In the genomic region with DNA sequence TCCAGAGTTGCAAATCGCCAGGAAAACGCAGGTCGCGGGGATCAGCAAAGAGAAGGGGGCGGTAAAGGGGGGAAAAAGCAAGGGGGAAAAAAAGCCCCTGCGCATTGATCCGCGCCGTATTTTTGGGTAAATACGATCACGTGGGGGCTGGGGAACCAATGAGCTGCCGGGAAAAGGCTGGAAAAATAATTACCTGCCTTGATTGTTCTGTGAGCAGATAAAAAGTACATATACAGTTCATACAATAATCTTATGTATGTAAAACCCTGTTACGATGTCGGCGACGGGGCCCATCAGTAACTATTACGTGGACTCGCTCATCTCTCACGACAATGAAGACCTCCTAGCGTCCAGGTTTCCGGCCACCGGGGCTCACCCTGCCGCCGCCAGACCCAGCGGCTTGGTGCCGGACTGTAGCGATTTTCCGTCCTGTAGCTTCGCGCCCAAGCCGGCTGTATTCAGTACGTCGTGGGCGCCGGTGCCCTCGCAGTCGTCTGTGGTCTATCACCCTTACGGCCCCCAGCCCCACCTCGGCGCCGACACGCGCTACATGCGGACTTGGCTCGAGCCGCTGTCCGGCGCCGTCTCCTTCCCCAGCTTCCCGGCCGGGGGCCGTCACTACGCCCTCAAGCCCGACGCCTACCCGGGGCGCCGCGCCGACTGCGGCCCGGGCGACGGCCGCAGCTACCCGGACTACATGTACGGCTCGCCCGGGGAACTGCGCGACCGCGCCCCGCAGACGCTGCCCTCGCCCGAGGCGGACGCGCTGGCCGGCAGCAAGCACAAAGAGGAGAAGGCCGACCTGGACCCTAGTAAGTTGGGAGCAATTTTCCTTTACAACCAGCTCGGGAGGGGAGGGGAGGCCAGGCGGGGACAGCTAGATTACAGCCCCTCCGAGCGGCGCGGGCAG, we compare ENCODE assay signal across 8 mouse cellular contexts. TPM values are rescaled to one million over a fixed set of nuclear protein-coding genes. Genes with fewer than 3 reads are reported as not detected.
DNase-seq lines count a peak whose midpoint lies in the region; ATAC-seq lines count a peak whose summit lies in the region.

No protein-coding gene starts in this region.

- H3K9me3 ChIP-seq in heart, embryonic 12.5 days (replicated peaks): no peaks in the 10 kb centered on the region
- no peaks in the 10 kb centered on the region for H3K9me3 ChIP-seq in hindbrain, embryonic 13.5 days
- H3K9me3 ChIP-seq in liver, embryonic 15.5 days (replicated peaks): no peaks in the 10 kb centered on the region

- H3K36me3 ChIP-seq in heart, embryonic 12.5 days: no peaks in the 10 kb centered on the region
- no peaks in the 10 kb centered on the region for H3K36me3 ChIP-seq in hindbrain, embryonic 13.5 days
- no peaks in the 10 kb centered on the region for H3K36me3 ChIP-seq in liver, embryonic 15.5 days (replicated peaks)

- ATAC-seq in heart, embryonic 12.5 days (ENCODE audit: insufficient number of reproducible peaks, low FRiP score): 0 out of 2 replicates have a peak, but pooled peaks have one; percentile 18
- no peak for ATAC-seq in hindbrain, embryonic 13.5 days (ENCODE audit: low FRiP score)
- no peak for ATAC-seq in liver, embryonic 15.5 days (ENCODE audit: insufficient read depth)

- no peak for DNase-seq in heart, adult 18-20 months
- no peak for DNase-seq in frontal cortex, postnatal 14 days (ENCODE audit: low spot score in 2 of 2)
- DNase-seq in cerebellum, postnatal 10 days: no peak
- DNase-seq in lung, postnatal 14 days: no peak

- no peak overlapping the region for H3K27ac ChIP-seq in heart, embryonic 12.5 days (ENCODE audit: poor library complexity, severe bottlenecking)
- H3K27ac ChIP-seq in brown adipose tissue, adult 24 weeks (replicated peaks; ENCODE audit: low read depth, low read length): no peak overlapping the region
- H3K27ac ChIP-seq in hindbrain, embryonic 13.5 days: no peak overlapping the region
- H3K27ac ChIP-seq in liver, embryonic 15.5 days (replicated peaks): no peak overlapping the region

- H3K4me1 ChIP-seq in heart, embryonic 12.5 days (replicated peaks): peaks cover 15% of the 10 kb centered on the region
- H3K4me1 ChIP-seq in brown adipose tissue, adult 24 weeks (ENCODE audit: control insufficient read depth, insufficient read depth, insufficient read length, low read length): no peaks in the 10 kb centered on the region; the same call in 1 of the 2 replicates
- H3K4me1 ChIP-seq in hindbrain, embryonic 13.5 days (replicated peaks): peaks cover 7% of the 10 kb centered on the region; the same call in 1 of the 2 replicates
- H3K4me1 ChIP-seq in liver, embryonic 15.5 days (replicated peaks): peaks cover 6% of the 10 kb centered on the region; the same call in 1 of the 2 replicates

- peak overlapping the region; percentile 66 for H3K4me2 ChIP-seq in heart, embryonic 12.5 days
- H3K4me2 ChIP-seq in hindbrain, embryonic 13.5 days: peak overlapping the region; percentile 33
- peak overlapping the region; percentile 38 for H3K4me2 ChIP-seq in liver, embryonic 15.5 days

- H3K4me3 ChIP-seq in heart, embryonic 12.5 days: peak overlapping the region; percentile 38
- H3K4me3 ChIP-seq in brown adipose tissue, adult 24 weeks (ENCODE audit: insufficient read depth, low read depth, low read length): peak overlapping the region; percentile 46
- peak overlapping the region; percentile 14; the same call in 1 of the 2 replicates for H3K4me3 ChIP-seq in hindbrain, embryonic 13.5 days
- H3K4me3 ChIP-seq in liver, embryonic 15.5 days (replicated peaks): peak overlapping the region; percentile 10; the same call in 1 of the 2 replicates

- no peak overlapping the region for H3K9ac ChIP-seq in heart, embryonic 12.5 days
- H3K9ac ChIP-seq in hindbrain, embryonic 13.5 days: no peak overlapping the region
- no peak overlapping the region for H3K9ac ChIP-seq in liver, embryonic 15.5 days

- under 1% methylated on average over 88 of the region's 88 CpGs for WGBS in heart, embryonic 12.5 days
- under 1% methylated on average over 88 of the region's 88 CpGs for WGBS in hindbrain, embryonic 13.5 days
- under 1% methylated on average over 88 of the region's 88 CpGs for WGBS in liver, embryonic 15.5 days (ENCODE audit: insufficient replicate concordance)

- peaks cover 99% of the 10 kb centered on the region for H3K27me3 ChIP-seq in heart, embryonic 12.5 days (replicated peaks)
- H3K27me3 ChIP-seq in hindbrain, embryonic 13.5 days: peaks cover 100% of the 10 kb centered on the region
- H3K27me3 ChIP-seq in liver, embryonic 15.5 days: peaks cover 100% of the 10 kb centered on the region

RNA-seq across cellular contexts. Expression of gene Hoxc9, which starts 5.4 kb away (rescaled TPM):
- not detected in 2 replicates for polyA plus RNA-seq in heart, embryonic 12.5 days (2016; fragmentation: Nextera tagmentation; extraction: Ambion mirVana)
- not detected for total RNA-seq in heart, adult 18-20 months (2021)
- not detected in 2 replicates for polyA plus RNA-seq in brown adipose tissue, adult 24 weeks (2012; ENCODE audit: insufficient read depth, insufficient read length, missing spikeins)
- polyA plus RNA-seq in hindbrain, embryonic 13.5 days (2015; fragmentation: Nextera tagmentation; extraction: Ambion mirVana): 0.13 TPM in 1 of 2 replicates, not detected in the other
- not detected in 2 replicates for polyA plus RNA-seq in liver, embryonic 15.5 days (2015; fragmentation: Nextera tagmentation; extraction: Ambion mirVana)

RNA-seq across cellular contexts. Expression of gene Hoxc8, which starts 8.8 kb away (rescaled TPM):
- 0.11 TPM in 1 of 2 replicates, not detected in the other for polyA plus RNA-seq in heart, embryonic 12.5 days (2016; fragmentation: Nextera tagmentation; extraction: Ambion mirVana)
- not detected for total RNA-seq in heart, adult 18-20 months (2021)
- 8.9 and 9.8 TPM in 2 replicates for polyA plus RNA-seq in brown adipose tissue, adult 24 weeks (2012; ENCODE audit: insufficient read depth, insufficient read length, missing spikeins)
- 0.50 and 1.5 TPM in 2 replicates for polyA plus RNA-seq in hindbrain, embryonic 13.5 days (2015; fragmentation: Nextera tagmentation; extraction: Ambion mirVana)
- polyA plus RNA-seq in liver, embryonic 15.5 days (2015; fragmentation: Nextera tagmentation; extraction: Ambion mirVana): 0.03 TPM in 1 of 2 replicates, not detected in the other

RNA-seq across cellular contexts. Expression of gene Hoxc5, which starts 14.4 kb away (rescaled TPM):
- 0.38 and 0.39 TPM in 2 replicates for polyA plus RNA-seq in heart, embryonic 12.5 days (2016; fragmentation: Nextera tagmentation; extraction: Ambion mirVana)
- under 1 TPM in 1 of 2 experiments, not detected in 1; 0.18 TPM for total RNA-seq in heart, adult 18-20 months (2021)
- polyA plus RNA-seq in brown adipose tissue, adult 24 weeks (2012; ENCODE audit: insufficient read depth, insufficient read length, missing spikeins): 14.1 and 15.1 TPM in 2 replicates
- polyA plus RNA-seq in hindbrain, embryonic 13.5 days (2015; fragmentation: Nextera tagmentation; extraction: Ambion mirVana): 32.3 and 39.2 TPM in 2 replicates
- polyA plus RNA-seq in liver, embryonic 15.5 days (2015; fragmentation: Nextera tagmentation; extraction: Ambion mirVana): 0.10 and 0.22 TPM in 2 replicates

RNA-seq across cellular contexts. Expression of gene Hoxc10, which starts 15.0 kb away (rescaled TPM):
- polyA plus RNA-seq in heart, embryonic 12.5 days (2016; fragmentation: Nextera tagmentation; extraction: Ambion mirVana): not detected in 2 replicates
- total RNA-seq in heart, adult 18-20 months (2021): not detected
- polyA plus RNA-seq in brown adipose tissue, adult 24 weeks (2012; ENCODE audit: insufficient read depth, insufficient read length, missing spikeins): not detected in 2 replicates
- polyA plus RNA-seq in hindbrain, embryonic 13.5 days (2015; fragmentation: Nextera tagmentation; extraction: Ambion mirVana): not detected in 2 replicates
- polyA plus RNA-seq in liver, embryonic 15.5 days (2015; fragmentation: Nextera tagmentation; extraction: Ambion mirVana): not detected in 2 replicates

RNA-seq across cellular contexts. Expression of gene Hoxc6, which starts 16.4 kb away (rescaled TPM):
- polyA plus RNA-seq in heart, embryonic 12.5 days (2016; fragmentation: Nextera tagmentation; extraction: Ambion mirVana): 0.18 and 0.82 TPM in 2 replicates
- total RNA-seq in heart, adult 18-20 months (2021): under 1 TPM in 1 of 2 experiments, not detected in 1; 0.18 TPM
- polyA plus RNA-seq in brown adipose tissue, adult 24 weeks (2012; ENCODE audit: insufficient read depth, insufficient read length, missing spikeins): 17.1 and 21.7 TPM in 2 replicates
- polyA plus RNA-seq in hindbrain, embryonic 13.5 days (2015; fragmentation: Nextera tagmentation; extraction: Ambion mirVana): 5.3 and 9.1 TPM in 2 replicates
- 0.09 TPM in 1 of 2 replicates, not detected in the other for polyA plus RNA-seq in liver, embryonic 15.5 days (2015; fragmentation: Nextera tagmentation; extraction: Ambion mirVana)

Comparison
In these comparisons a context has a peak if more than half of its experiments do, and no peak if none do; other contexts are left out.
1. RNA of gene Hoxc5, which starts 14.4 kb away (polyA plus RNA-seq): 32.3 to 39.2 TPM in hindbrain, embryonic 13.5 days and 14.1 to 15.1 TPM in brown adipose tissue, adult 24 weeks; 0.38 to 0.39 TPM in heart, embryonic 12.5 days and 0.10 to 0.22 TPM in liver, embryonic 15.5 days; every median in the first group is over 10 times any median in the second.
2. Peak in every context shown above with its lines, with median percentiles within 50 percentile points of each other: H3K4me2 ChIP-seq and H3K4me3 ChIP-seq.